Mouse (Mus musculus): Measurements from ENCODE around the gene Gm9964. TPM values are rescaled to one million over a fixed set of nuclear protein-coding genes. Genes with fewer than 3 reads are reported as not detected.

Gm9964 gene
- total RNA-seq (2015; ENCODE audit: low replicate concordance) (not detected in 2 replicates), total RNA-seq (2017; ENCODE audit: low replicate concordance) (not detected in 2 replicates)

- no peak for ATAC-seq (replicated peaks; ENCODE audit: low FRiP score, poor library complexity, severe bottlenecking)
Observed at GRCm38 (mm10) chr11:79296856-79297491, at the start of gene Gm9964. Gene Gm9964 (minus strand): TSS chr11:79296906.

DNA sequence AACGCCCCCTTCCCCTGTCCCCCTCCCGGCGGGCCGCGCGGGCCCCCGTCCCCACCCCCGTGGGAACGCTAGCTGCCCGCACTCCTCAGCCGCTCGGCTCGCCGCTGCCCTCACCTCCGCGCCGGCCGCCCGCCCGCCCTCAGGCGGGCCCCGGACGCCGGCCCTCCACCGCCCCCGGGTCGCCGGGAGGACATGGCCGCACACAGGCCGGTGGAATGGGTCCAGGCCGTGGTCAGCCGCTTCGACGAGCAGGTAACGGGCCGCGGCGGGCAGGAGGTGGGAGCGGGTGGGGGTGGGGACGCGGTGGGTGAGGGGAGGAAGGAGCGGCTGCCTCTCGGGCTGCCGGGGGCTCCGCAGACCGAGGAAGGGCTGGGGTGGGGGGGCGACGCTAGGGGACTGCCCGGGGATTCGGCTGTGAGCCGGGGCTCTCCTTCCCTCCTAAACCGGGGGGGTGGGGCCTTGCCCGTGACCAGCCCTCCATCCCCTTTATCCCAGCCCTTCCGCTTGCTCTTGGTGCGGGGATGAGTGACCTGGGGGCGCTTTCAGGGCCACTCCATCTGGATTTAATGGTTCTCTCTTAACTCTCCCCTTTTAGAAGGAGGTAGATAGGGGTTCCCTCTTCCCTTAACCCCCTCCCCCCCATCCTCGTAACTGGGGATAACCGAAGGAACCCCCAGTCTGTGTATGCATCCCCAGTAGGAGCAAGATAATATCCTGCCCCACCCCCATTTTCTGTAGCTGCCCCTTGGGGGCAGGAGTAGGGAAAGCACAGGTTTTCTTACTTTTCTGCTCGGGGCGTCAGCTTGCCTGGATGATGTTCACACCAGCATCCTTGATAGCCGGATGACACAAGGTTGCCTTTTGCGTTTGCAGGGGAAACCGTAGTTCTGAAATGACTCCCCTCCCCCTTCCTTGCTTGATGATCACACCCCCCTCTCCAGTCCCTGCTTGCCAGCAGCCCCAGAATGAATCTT lies 43.4 kb upstream of the Gm9964 start:
- no peak for ATAC-seq (replicated peaks; ENCODE audit: low FRiP score, poor library complexity, severe bottlenecking)

DNA sequence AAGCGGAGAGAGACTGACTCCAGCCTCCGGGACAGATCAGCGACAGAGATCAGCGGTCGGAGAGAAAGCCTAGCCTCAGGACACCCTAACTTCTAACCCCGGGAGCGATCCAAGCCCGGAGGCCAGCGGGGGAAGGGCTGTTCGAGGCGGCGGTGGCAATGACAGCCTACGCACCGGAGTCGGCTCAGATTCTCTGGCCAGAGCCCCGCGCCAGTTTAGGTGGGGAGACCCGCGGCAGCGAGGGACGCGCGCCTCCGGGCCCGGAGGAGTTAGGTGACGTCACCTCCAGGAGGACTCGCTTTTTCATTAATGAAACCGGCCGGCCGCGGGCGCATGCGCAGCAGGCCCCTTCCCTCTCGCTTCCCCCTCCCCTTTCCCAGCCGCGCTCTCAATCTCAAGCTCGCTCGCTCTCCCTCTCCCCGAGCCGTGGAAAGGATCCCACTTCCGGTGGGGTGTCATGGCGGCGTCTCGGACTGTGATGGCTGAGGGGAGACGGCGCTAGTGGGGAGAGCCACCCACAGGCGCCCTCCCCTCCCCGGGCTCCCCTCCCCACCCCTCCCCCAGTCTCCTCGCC lies 42.6 kb upstream of the Gm9964 start, which contains the start of gene Nf1:
Gene Nf1 (plus strand): TSS at position 460 of the 574 bp plus-strand sequence.
- peak; percentile 88 for ATAC-seq (replicated peaks; ENCODE audit: low FRiP score, poor library complexity, severe bottlenecking)

- ATAC-seq (replicated peaks; ENCODE audit: low FRiP score, poor library complexity, severe bottlenecking), result no peak
Observed at GRCm38 (mm10) chr11:79338621-79339020, 41.9 kb upstream of the Gm9964 start.

- ATAC-seq (replicated peaks; ENCODE audit: low FRiP score, poor library complexity, severe bottlenecking), result no peak
Observed at GRCm38 (mm10) chr11:79336722-79337267, 40.1 kb upstream of the Gm9964 start.

DNA sequence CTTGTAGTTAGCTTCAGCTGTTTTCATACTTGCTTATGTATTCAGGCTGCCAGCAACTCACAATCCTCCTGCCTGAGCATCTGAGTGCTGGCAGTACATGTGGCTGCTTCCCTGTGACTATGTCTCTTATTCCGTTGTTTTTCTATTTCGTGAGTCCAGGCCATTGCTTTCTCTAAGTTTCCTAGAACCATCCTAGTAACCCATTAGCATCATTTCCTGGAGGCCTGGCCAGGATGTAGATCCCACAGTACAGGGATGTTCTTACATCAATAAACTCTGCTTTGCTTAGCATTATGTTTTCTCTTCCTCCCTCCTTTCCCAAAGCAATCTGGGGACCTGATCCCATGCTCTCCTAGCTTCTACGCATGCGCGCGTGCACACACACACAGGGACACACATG lies 38.4 kb upstream of the Gm9964 start:
- ATAC-seq (replicated peaks; ENCODE audit: low FRiP score, poor library complexity, severe bottlenecking), result no peak

DNA sequence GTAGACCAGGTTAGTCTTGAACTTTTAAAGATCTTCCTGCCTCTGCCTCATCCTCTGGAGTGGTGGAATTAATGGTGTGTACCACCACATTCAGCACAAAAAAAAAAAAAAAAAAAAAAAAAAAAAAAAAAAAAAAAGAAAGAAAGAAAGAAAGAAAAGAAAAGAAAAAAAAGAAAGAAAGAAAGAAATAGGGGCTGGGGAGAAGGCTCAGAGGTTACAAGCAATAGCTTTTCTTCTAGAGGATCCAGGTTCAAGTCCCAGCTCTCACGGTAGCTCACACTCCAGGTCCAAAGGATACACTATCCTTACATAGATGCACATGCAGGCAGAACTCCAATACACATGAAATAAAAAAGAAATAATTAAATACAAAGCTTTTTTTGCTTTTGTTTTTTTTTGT lies 32.9 kb upstream of the Gm9964 start:
- ATAC-seq (replicated peaks; ENCODE audit: low FRiP score, poor library complexity, severe bottlenecking), result no peak

DNA sequence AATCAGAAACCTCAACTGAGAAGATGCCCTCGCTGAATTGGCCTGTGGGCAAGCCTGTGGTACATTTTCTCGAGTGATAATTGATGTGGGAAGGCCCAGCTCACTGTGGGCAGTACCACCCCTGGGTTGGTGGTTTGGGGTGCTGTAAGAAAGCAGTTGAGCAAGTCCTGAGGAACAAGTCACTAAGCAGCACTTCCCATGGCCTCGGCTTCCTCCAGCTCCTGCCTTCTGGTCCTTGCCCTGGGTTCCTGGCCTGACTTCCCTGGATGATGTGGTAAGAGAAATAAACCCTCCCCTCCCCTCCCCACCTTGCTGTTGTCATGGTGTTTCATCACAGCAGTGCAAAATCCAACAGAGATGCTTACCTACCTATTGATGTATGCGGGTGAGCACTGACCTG lies 31.4 kb upstream of the Gm9964 start:
- no peak for ATAC-seq (replicated peaks; ENCODE audit: low FRiP score, poor library complexity, severe bottlenecking)

GRCm38 (mm10) chr11:79327106-79327505 lies 30.4 kb upstream of the Gm9964 start:
- ATAC-seq (replicated peaks; ENCODE audit: low FRiP score, poor library complexity, severe bottlenecking), result no peak

GRCm38 (mm10) chr11:79325663-79326062 lies 29.0 kb upstream of the Gm9964 start:
- ATAC-seq (replicated peaks; ENCODE audit: low FRiP score, poor library complexity, severe bottlenecking), result no peak

GRCm38 (mm10) chr11:79323985-79324685 lies 27.4 kb upstream of the Gm9964 start:
- ATAC-seq (replicated peaks; ENCODE audit: low FRiP score, poor library complexity, severe bottlenecking), result no peak

GRCm38 (mm10) chr11:79319807-79320206 lies 23.1 kb upstream of the Gm9964 start:
- no peak for ATAC-seq (replicated peaks; ENCODE audit: low FRiP score, poor library complexity, severe bottlenecking)

DNA sequence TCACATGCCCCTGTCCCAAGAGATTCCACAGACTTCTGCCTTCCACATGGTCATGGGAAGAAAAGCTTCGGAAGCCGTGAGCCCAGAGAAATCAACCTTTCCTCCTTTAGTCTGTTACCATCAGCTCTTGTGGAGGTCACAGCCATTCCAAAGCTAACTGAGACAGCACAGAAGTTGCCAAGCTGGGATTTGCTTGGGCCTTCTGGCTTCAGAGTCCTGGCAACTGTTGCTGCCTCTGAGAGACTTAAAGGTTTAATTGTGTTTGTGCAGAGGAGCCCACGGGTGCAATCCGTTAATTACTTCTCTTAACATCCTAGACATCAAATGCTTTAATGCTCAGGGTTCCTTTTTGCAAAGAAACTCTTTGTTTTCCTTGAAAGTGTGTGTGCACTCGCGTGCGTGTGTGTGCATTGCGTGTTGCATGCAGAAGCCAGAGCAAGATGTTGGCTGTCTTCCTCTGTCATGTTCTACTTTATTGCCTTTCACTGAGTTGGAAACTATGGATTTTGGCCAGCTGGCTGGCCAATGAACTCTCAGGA lies 20.2 kb upstream of the Gm9964 start:
- no peak for ATAC-seq (replicated peaks; ENCODE audit: low FRiP score, poor library complexity, severe bottlenecking)

DNA sequence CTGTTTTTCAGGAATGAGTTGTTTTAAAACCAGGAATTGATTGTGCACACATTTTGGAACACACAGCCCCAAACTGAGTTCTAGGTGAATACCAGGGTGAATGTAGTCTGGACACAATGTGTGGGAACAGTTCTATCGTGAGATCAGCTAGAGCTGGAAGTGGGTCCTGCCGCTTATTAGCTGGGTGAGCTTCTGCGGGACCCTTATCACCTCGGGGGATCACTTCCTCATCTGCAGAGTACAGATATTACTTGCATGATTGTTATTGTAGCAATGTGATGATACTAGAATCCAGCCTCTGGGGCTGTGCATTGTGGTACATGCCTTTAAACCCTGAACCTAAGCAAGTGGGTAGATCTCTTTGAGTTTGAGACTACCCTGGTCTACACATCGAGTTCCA lies 13.8 kb upstream of the Gm9964 start:
- no peak for ATAC-seq (replicated peaks; ENCODE audit: low FRiP score, poor library complexity, severe bottlenecking)

DNA sequence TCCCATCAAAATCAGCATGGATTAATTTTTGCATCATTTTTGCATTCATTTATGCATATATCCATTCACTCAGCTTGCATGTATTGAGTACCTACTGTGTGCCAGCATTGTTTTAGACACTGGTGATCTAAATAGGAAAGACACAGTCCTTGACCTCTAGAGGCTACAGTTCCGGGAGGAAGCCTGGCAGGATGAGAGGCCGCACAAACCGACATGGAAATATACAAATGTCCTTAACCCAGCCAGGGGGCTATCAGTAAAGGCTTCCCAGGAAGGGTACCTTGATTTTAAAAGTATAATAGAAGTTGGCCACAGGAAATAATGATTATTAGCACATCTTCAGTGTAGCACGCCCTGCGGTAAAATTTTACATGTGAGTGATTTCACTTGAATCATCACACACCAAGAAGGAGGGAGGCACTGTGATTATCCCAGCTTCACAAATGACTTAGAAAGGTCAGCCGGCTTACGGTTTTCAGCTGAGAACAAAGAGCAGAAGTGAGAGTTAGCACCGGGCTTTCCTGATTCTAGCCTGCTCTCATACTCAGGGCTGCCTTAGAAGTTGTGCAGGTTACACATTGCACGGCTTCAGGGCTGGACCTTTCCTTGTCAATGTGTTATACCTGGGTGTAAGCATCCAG lies 11.0 kb upstream of the Gm9964 start:
- no peak for ATAC-seq (replicated peaks; ENCODE audit: low FRiP score, poor library complexity, severe bottlenecking)

DNA sequence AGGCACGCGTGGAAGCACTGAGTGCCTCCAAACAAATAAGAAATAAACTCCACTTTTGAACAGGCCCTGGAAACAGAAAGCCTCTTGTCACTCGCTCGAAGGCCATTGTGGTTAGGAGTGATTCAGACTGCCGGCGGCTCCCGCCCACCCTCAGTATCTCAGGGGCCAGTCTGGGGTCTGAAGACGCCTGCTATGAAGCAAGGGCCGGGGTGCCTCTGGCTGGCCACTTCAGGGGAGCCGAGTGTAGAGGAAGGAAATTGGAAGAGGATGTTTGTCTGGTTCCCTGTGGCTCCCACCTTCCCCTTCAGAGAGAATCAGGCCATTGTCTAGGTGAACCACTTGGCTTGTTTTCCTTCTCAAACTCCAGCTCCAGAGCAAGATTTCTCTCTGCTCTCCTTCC lies 10.3 kb upstream of the Gm9964 start:
- no peak for ATAC-seq (replicated peaks; ENCODE audit: low FRiP score, poor library complexity, severe bottlenecking)

- ATAC-seq (replicated peaks; ENCODE audit: low FRiP score, poor library complexity, severe bottlenecking), result no peak
Observed at GRCm38 (mm10) chr11:79306510-79306909, 9.8 kb upstream of the Gm9964 start.

- no peak for ATAC-seq (replicated peaks; ENCODE audit: low FRiP score, poor library complexity, severe bottlenecking)
Observed at GRCm38 (mm10) chr11:79305697-79306340, 9.1 kb upstream of the Gm9964 start.

All from erythroid progenitor cell, adult 5-6 weeks (primary cell).